Mouse (Mus musculus) intestine, embryonic 14.5 days (tissue): Measurements from ENCODE around the gene Hfm1. TPM values are rescaled to one million over a fixed set of nuclear protein-coding genes. Genes with fewer than 3 reads are reported as not detected.
A peak's percentile ranks its signal among the peaks of the same experiment; 100 is the strongest.

ENCODE experiments used
- ATAC-seq: fragments of 200-750 bp; cut with Nextera tagmentation; replicated peaks from 2 replicates; pipeline ENCODE4 v1.8.0; 2017; ENCODE audit warnings: low read depth, moderate number of reproducible peaks, moderate TSS enrichment, moderate library complexity; ENCODE audit not compliant: low FRiP score, low TSS enrichment
- DNase-seq: peaks from one replicate; pipeline ENCODE4 v3.0.0-alpha.2; 2018; ENCODE audit warnings: low spot score
- H3K27ac ChIP-seq: fragments of 300-500 bp; sonication (generic); 2 replicates; pipeline ENCODE4 v1.5.1; 2014; ENCODE audit warnings: low read depth, mild to moderate bottlenecking, control low read depth
- H3K27me3 ChIP-seq: fragments of 300-500 bp; sonication (generic); replicated peaks from 2 replicates; pipeline ENCODE4 v1.6.1; 2014; ENCODE audit warnings: low read length, control low read depth; ENCODE audit not compliant: control insufficient read depth, insufficient read depth
- H3K36me3 ChIP-seq: fragments of 300-500 bp; sonication (generic); 2 replicates; pipeline ENCODE4 v1.6.1; 2014; ENCODE audit warnings: low read length, control low read depth; ENCODE audit not compliant: control insufficient read depth, insufficient read depth
- H3K4me1 ChIP-seq: fragments of 300-500 bp; sonication (generic); replicated peaks from 2 replicates; pipeline ENCODE4 v1.6.1; 2014; ENCODE audit warnings: low read length, control low read depth, mixed read lengths; ENCODE audit not compliant: control insufficient read depth, insufficient read depth
- H3K4me2 ChIP-seq: fragments of 300-500 bp; sonication (generic); 2 replicates; pipeline ENCODE4 v1.6.1; 2014; ENCODE audit warnings: low read length
- H3K4me3 ChIP-seq: fragments of 300-500 bp; sonication (generic); 2 replicates; pipeline ENCODE4 v1.5.1; 2014; ENCODE audit warnings: low read depth, low read length, control low read depth, mixed read lengths
- H3K9ac ChIP-seq: fragments of 300-500 bp; sonication (generic); 2 replicates; pipeline ENCODE4 v1.6.1; 2014; ENCODE audit warnings: mild to moderate bottlenecking, low read length
- H3K9me3 ChIP-seq: fragments of 300-500 bp; sonication (generic); 2 replicates; pipeline ENCODE4 v1.6.1; 2016; ENCODE audit warnings: low read length, control low read depth; ENCODE audit not compliant: control insufficient read depth
- WGBS: fragments of 180-500 bp; shearing (Covaris S2); extraction: QIAGEN DNeasy Blood & Tissue Kit; methylation state at CpG from one replicate; pipeline ENCODE4 v1.1.7; 2014; 5-methylcytosine and 5-hydroxymethylcytosine counted together
- microRNA-seq: library from miRNA; unstranded; fragments of <30 nt; microRNA quantifications from one replicate; pipeline ENCODE4, GENCODE M21; 2016
- polyA plus RNA-seq: library from polyadenylated mRNA; unstranded; fragments of >200 nt; fragmentation: Nextera tagmentation; extraction: Ambion mirVana; gene quantifications from 2 replicates; pipeline ENCODE4 v1.2.1, GENCODE M21; 2014

The Hfm1 gene
- polyA plus RNA-seq, 1 experiment from 2014 or later, result 1.5 TPM

DNA sequence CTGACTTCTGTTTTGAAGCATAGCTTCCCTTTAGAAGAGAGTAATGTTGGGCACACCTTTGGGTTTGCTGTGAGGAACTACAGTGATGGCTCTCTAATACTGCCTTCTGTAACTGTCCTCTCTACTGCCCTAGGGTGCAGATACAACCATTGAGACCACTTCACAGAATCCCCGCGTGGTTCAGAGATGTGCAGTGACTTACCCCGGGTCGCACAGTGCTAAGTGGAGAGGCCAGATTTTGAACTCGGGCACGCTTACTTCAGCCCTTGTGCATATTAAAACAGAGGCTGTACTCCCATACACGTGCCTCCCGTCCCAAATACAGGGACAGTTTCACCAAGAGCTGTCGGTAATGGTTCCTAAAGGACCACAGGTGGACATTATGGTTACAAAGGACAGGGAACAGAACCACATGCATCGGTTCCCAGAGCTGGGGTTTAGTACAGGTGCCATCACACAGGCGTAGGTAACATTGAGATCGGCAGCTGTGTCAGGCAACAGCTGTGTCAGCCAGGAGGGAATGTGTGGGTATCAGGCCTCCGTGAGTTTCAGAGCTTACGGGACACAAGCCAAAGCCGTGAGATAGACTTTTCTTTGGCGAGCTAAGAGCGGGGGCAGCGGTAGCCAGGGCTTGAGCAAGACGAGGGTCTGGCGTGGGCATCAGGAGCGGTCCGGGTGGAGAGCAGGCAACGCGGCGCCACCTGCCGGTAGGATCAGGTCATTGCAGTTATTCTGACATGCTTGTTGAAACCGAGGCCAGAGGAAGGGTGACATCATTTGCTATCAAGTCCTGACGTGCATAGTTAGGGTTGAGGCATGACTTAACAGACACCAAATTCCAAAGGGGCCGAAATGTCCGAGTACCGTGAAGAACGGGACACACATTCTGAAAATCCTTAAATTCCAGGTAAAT, 124.0 kb downstream of the Hfm1 start:
- no peaks in the 10 kb centered on the region for H3K9me3 ChIP-seq
- H3K27me3 ChIP-seq, result no peaks in the 10 kb centered on the region
- 6% methylated on average over 32 of the region's 32 CpGs for WGBS
- peak overlapping the region; percentile 50 for H3K4me2 ChIP-seq
- H3K4me3 ChIP-seq, result peak overlapping the region; percentile 6
- H3K9ac ChIP-seq, result no peak overlapping the region
- H3K36me3 ChIP-seq, result no peaks in the 10 kb centered on the region
- no peak overlapping the region for H3K27ac ChIP-seq
- DNase-seq (peak; percentile 95), ATAC-seq (peak; percentile 47)
- peaks cover 4% of the 10 kb centered on the region; the same call in 1 of the 2 replicates for H3K4me1 ChIP-seq

DNA sequence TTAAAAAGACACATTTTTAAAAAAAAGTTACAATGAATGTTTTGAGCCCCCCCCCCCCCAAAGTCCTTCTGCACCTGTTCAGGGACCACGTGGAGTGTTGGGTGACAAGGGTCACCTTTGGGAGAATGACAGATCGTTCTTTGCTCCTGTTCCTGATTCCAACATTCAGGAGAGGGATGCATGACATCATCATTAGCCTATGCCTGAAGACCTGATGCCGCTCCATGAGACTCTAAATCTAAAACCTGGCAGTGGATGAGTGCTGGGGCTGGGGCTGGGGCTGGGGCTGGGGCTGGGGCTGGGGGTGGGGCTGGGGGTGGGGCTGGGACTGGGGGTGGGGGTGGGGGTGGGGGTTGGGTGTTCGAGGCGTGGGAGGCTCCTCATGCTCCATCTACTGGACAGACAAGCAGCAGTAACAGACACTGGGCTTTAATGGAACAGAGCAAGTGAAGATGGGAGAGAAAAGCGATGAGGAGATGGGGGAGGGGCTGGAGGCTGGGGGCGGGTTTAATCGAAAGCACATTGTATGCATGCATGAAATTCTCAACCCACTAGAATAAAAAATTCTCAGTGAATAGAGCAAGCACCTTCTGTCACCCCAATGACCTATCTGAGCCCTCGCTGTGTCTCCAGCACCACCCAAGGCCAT, 124.8 kb downstream of the Hfm1 start:
- peaks cover 4% of the 10 kb centered on the region; the same call in 1 of the 2 replicates for H3K4me1 ChIP-seq
- 0 out of 2 replicates have a peak, but pooled peaks have one; percentile 25 for ATAC-seq
- no peak for DNase-seq

DNA sequence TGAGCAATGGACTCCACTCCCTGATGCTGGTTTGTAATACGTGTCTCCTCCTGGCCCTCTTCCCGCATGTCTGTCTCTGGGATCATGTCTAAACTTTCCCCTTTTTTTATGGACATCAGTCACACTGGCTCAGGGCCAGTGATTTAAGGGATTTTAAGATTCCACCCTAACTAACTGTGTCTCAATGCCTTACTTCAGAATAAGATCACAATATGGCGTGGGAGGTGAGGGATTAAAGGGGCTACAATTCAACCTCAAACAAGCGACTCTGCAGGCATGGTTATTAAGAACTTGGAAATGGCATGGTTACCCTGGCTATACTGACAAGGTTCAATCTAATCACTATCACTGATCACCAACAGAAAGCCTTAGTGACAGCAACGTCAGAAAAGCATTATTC, 128.2 kb downstream of the Hfm1 start:
- Histone ChIP-seq H3K27ac (no peak overlapping the region), H3K36me3 (no peaks in the 10 kb centered on the region), H3K4me3 (no peak overlapping the region), H3K9ac (no peak overlapping the region), H3K9me3 (no peaks in the 10 kb centered on the region), H3K27me3 (no peaks in the 10 kb centered on the region), H3K4me1 (peaks cover 4% of the 10 kb centered on the region; the same call in 1 of the 2 replicates), H3K4me2 (no peak overlapping the region)
- ATAC-seq, result no peak
- WGBS, result 87% methylated on average over 5 of the region's 5 CpGs
- DNase-seq, result no peak

More for the DNA sequence above, 124.8 kb downstream of the Hfm1 start:
- no peak overlapping the region for H3K27ac ChIP-seq
- no peaks in the 10 kb centered on the region for H3K9me3 ChIP-seq
- no peak overlapping the region for H3K4me3 ChIP-seq
- H3K9ac ChIP-seq, result no peak overlapping the region
- no peaks in the 10 kb centered on the region for H3K36me3 ChIP-seq
- 23% methylated on average over 9 of the region's 9 CpGs for WGBS
- no peak overlapping the region for H3K4me2 ChIP-seq
- H3K27me3 ChIP-seq, result no peaks in the 10 kb centered on the region

DNA sequence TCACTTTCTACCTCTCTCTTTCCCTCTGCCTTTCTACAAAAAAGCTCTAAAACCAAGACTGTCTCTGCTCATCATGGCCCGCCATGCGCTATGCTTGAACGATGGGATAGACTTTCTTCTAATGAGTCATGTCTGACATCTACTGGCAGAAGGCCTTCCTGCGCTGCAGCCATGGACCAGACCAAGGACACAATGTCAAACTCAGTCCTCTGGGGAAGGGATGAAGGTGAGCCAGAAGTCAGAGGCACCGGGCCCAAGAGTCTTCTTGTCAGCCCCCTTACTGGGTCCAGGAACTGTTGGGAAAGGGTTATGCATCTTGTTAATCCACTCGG, 134.9 kb downstream of the Hfm1 start:
- ATAC-seq (peak; percentile 77; the same call in 1 of the 2 replicates), DNase-seq (peak; percentile 60)
- WGBS, result 13% methylated on average over 6 of the region's 6 CpGs

DNA sequence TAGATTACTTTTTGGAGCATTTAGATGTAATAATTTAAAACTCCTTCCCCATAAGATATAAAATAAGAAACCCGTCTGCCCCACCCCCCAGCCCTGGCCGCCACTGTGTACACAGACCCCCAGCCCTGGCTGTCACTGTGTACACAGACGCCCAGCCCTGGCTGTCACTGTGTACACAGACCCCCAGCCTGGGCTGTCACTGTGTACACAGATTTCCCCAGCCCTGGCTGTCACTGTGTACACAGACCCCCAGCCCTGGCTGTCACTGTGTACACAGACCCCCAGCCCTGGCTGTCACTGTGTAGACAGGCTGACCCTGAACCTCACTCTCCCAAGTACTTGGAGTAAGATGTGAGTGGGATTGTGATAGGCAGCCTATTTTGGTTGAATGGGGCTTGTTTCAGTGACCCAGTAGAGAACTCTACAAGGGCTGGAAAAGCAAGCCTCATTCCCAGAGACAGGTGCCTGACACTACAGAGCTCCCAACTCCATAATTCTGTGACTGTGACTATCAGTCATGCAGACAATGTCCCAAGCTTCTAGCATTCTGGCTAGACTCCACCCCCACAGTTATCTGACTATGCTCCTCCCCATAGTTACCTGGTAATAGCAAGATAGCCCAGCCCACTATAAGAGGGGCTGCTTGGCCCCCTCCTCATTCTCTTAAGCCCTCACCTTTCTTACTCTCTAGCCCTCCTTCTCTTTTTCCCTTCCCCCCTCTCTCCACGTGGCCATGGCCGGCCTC, 135.5 kb downstream of the Hfm1 start:
- Histone ChIP-seq H3K9ac (no peak overlapping the region), H3K27ac (no peak overlapping the region), H3K36me3 (no peaks in the 10 kb centered on the region), H3K4me1 (no peaks in the 10 kb centered on the region), H3K9me3 (no peaks in the 10 kb centered on the region), H3K4me3 (no peak overlapping the region), H3K4me2 (no peak overlapping the region), H3K27me3 (no peaks in the 10 kb centered on the region)
- no peak for DNase-seq
- 31% methylated on average over 5 of the region's 5 CpGs for WGBS
- peak; percentile 25; the same call in 1 of the 2 replicates for ATAC-seq

More for the DNA sequence above, 134.9 kb downstream of the Hfm1 start:
- Histone ChIP-seq H3K4me1 (no peaks in the 10 kb centered on the region), H3K27me3 (no peaks in the 10 kb centered on the region), H3K9me3 (no peaks in the 10 kb centered on the region), H3K9ac (no peak overlapping the region), H3K4me3 (no peak overlapping the region), H3K4me2 (no peak overlapping the region), H3K27ac (no peak overlapping the region), H3K36me3 (no peaks in the 10 kb centered on the region)

Small RNAs within 50 kb of the gene (microRNA-seq; reads per million reads assigned to microRNA genes)
- not detected for gene Gm27527

Other genes starting within 250 kb of the Hfm1 start
- gene Zfp644, start 229.0 kb downstream of the Hfm1 start, polyA plus RNA-seq, result 81.6 and 85.1 TPM in 2 replicates
- 49.8 and 59.8 TPM in 2 replicates for gene Cdc7, start 38.0 kb upstream of the Hfm1 start, polyA plus RNA-seq